Mouse (Mus musculus): Measurements from ENCODE around the gene Igf2bp3.

DNA sequence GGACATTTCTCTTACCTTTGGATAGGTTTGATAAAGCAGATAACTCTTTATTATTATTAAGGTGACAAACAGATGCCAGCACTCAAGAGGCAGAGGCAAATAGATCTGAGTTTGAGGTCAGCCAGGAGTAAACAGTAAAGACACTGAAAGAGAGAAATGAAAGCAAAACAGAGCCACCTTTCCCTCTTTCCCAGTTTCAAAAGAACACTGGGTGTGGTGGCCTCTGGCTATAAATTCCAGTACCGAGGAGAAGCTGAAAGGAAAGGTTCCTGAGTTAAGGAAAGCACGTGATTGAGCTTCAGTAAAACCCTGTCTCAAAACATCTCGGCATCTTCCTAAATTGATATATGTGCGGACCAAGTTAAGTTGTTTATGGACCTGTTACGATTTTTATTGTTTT is 45.0 kb upstream of the Igf2bp3 start:
- TF ChIP-seq CTCF (IDR thresholded peaks at IDR 0.05; ENCODE audit: extremely low read depth, insufficient read length, insufficient replicate concordance, low read depth, low read length) (no peak), POLR2A (IDR thresholded peaks at IDR 0.05; ENCODE audit: low read depth, low read length) (no peak)
